Mouse (Mus musculus): ENCODE measurements around the gene Ptgfrn.

Gene Ptgfrn

DNA sequence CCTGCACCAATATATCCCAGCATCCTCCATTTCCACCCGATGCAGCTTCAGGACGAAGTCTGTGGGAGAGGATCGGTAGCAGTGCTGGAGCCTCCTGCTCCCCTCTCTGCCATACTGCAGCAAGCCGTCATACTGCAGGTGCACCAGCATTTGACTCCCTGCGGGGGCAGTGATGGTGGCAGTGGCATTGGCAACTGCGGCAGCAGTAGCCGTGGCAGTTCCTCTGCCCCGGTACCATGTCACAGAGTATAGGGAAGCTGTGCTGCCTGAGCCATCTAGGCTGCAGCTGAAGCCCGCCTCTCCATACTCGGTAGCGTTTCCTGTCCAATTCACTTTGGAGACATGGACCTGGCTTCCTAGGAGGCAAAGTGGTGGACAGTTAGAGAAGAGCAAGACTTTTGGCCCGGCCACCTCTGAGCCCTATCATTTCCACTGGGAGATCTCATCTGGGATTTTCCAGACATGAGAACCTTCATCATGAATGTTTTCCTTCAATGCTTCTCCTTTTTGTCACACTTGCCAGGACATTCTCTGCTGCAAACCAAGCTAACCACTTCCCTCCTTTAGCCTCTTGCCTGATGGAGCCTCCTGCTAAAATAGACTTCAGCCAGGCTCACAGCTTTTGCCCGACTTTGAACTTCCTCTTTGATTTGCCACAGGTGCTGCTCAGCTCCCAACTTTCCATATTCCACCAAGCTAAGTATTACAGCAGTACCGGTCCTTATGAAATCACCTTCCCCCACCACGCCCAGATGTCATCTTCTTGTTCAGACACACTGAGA lies 106.3 kb downstream of the Ptgfrn start:
- DNase-seq (ENCODE audit: low spot score in 2 of 2) = no peak

DNA sequence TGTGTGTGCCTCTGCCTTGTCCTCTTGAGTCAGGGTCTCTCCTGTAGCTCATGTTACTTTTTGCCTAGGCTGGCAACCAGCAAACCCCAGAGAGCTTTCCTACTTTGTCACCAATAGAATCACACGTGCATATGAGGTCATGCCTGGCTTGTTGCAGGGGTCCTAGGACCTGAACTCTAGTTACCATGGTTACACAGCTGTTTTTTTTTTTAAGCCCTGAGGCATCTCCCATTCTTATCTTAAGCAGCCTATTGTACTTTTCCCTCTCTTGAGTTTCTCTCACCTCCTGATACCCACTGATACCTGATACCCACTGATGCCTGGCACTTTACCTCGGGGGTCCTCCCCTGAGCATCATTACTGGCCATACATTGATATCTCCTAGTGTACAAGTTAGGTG lies 110.3 kb downstream of the Ptgfrn start:
- DNase-seq (ENCODE audit: low spot score in 2 of 2) = no peak

DNA sequence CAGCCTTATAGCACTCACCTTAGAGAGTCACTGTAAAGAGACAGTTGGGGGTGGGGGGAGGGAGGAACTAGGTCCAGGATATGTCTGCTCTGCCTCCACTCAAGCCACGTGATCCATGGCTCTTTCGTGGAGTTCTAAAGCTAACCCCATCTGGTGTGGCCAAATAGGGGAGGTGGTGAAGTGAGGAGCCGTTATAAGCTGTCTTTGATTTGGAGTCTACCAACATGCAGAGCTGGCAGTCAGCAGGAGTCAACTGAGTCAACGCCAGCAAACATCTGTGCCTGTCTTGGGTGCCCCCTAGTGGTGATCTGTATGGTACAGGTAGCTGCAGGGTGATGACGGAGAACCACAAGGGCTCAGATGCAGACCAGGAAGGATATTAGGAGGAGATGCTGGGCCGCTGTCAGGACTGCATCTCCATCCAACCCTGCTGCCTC lies 111.2 kb downstream of the Ptgfrn start:
- DNase-seq (ENCODE audit: low spot score in 2 of 2) = peak; percentile 81 to 96

DNA sequence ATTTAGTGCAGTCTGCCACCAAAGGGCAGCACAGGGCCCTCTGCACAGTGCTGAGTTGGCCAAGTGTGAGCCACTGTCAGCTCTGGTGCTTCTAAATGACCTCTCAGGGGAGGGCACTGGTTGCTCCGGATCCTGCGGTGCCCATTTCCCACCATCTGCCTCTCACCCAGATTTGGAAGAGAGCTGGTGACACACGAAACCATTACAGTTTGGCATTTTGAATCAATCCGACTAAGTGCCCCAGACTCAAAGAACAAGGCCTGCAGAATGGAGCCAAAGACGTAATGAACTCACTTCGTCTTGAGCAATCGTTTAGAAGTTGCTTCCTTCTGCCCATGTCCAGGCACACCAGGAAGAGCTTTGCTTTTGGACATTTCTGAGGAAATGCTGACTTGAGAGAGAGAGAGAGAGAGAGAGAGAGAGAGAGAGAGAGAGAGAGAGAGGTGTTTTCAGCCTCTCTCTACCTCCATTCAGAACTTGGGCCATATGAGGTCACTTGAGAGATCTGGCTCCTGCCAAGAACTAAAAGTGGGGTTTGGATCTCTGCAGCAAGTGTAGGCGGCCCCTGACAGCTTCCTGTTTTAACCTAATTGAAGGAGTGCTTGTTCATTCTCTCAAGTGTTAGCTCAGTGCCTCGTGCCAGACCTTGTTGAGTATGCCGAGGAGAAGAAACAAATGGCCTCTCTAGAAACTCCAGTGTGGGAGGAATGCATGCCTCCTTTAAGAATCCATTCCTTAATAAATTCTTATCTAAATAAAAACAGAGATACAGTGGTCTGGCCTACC lies 112.1 kb downstream of the Ptgfrn start:
- no peak for DNase-seq (ENCODE audit: low spot score in 2 of 2)

DNA sequence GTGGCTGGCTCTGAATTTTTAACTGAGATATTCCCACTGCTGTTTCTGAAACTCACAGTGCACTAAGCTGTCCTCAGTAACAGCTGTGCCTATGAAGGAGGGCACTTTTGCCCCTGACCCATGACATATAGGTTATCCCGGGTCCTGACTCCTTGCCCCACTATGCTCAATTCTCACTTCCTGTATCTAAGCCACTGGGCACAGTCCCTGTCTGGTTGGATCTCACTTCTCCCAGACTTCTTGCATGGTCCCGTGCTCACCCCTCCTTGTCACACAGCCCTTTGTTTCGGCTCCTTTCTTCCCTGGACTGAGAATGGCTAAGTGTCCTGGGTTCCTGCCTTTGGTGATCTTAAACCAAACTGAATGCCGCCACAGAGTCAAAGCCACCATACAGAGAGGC lies 115.8 kb downstream of the Ptgfrn start:
- DNase-seq (ENCODE audit: low spot score in 2 of 2) = no peak

DNA sequence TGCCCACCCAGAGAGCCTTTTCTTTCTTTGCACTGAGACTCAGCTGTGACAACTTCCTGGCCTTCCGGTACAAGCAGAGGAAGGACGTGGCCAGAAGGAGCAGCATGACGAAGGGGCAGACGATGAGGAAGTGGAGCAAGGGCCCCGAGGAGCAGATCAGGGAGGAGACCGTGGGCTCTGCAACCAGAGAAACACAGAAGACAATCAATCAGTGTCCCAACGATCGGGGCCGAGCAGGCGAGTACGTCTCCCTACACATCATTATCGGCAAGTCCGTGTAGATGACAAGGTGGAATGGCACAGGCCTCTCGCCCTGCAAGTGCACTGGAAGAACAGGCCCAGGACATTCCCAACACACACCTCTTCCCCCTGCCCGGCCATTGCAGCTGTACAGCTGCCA lies 116.4 kb downstream of the Ptgfrn start:
- peak; percentile 50 to 54 for DNase-seq (ENCODE audit: low spot score in 2 of 2)

DNA sequence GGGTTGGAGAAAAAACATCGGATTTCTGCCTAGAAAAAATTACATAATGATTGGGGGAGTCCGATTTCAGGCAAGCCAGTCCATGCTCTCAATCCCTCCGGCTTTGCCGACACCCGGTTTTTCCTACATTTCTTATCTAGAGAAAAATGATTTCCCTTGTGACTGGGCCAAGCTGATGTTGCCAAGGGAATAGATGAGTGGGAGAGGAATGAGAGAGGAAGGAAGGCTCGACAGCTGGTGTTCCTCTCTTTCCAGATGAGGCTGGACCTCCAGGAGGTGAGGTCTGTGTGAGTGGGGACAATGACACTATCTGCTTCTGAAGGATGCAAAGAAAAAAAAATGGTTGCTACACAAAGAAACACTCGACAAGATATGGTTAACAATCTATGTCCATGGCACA lies 116.9 kb downstream of the Ptgfrn start:
- DNase-seq (ENCODE audit: low spot score in 2 of 2) = no peak

Data from thymus, postnatal 10 days (tissue).